Mouse (Mus musculus) forebrain, embryonic 11.5 days (tissue): ENCODE data around the gene Ppp2r5e. TPM values are rescaled to one million over a fixed set of nuclear protein-coding genes. Genes with fewer than 3 reads are reported as not detected.
A peak's percentile ranks its signal among the peaks of the same experiment; 100 is the strongest.

Source experiments
- ATAC-seq: fragments of 200-750 bp; cut with Nextera tagmentation; replicated peaks from 2 replicates; pipeline ENCODE4 v1.8.0; 2017; ENCODE audit warnings: moderate TSS enrichment; ENCODE audit not compliant: low FRiP score
- DNase-seq: peaks from one replicate; pipeline ENCODE4 v3.0.0-alpha.2; 2017; ENCODE audit warnings: low spot score
- H3K27ac ChIP-seq: fragments of 300-500 bp; sonication (generic); 2 replicates; pipeline ENCODE4 v1.5.1; 2014; ENCODE audit warnings: low read depth, low read length
- H3K27me3 ChIP-seq: fragments of 300-500 bp; sonication (generic); 2 replicates; pipeline ENCODE4 v1.6.1; 2014; ENCODE audit warnings: mild to moderate bottlenecking, low read length, mixed read lengths; ENCODE audit not compliant: control insufficient read depth, insufficient read depth
- H3K36me3 ChIP-seq: fragments of 300-500 bp; sonication (generic); 2 replicates; pipeline ENCODE4 v1.6.1; 2014; ENCODE audit warnings: mild to moderate bottlenecking, low read length, moderate library complexity, mixed read lengths; ENCODE audit not compliant: control insufficient read depth, insufficient read depth
- H3K4me1 ChIP-seq: fragments of 300-500 bp; sonication (generic); replicated peaks from 2 replicates; pipeline ENCODE4 v1.6.1; 2014; ENCODE audit warnings: low read length, mixed read lengths; ENCODE audit not compliant: control insufficient read depth, insufficient read depth
- H3K4me2 ChIP-seq: fragments of 300-500 bp; sonication (generic); 2 replicates; pipeline ENCODE4 v1.6.1; 2014; ENCODE audit warnings: low read depth, mild to moderate bottlenecking, low read length, moderate library complexity, mixed read lengths; ENCODE audit not compliant: severe bottlenecking
- H3K4me3 ChIP-seq: fragments of 300-500 bp; sonication (generic); 2 replicates; pipeline ENCODE4 v1.5.1; 2014; ENCODE audit warnings: low read depth, low read length
- H3K9ac ChIP-seq: fragments of 300-500 bp; sonication (generic); 2 replicates; pipeline ENCODE4 v1.6.1; 2014; ENCODE audit warnings: low read length
- H3K9me3 ChIP-seq: fragments of 300-500 bp; sonication (generic); 2 replicates; pipeline ENCODE4 v1.6.1; 2016; ENCODE audit warnings: low read length, mixed read lengths; ENCODE audit not compliant: control insufficient read depth
- WGBS: fragments of 180-500 bp; shearing (Covaris S2); extraction: QIAGEN DNeasy Blood & Tissue Kit; methylation state at CpG from one replicate; pipeline ENCODE4 v1.1.7; 2014; 5-methylcytosine and 5-hydroxymethylcytosine counted together
- polyA plus RNA-seq: library from polyadenylated mRNA; unstranded; fragments of >200 nt; fragmentation: Nextera tagmentation; extraction: Ambion mirVana; gene quantifications from 2 replicates; pipeline ENCODE4 v1.2.1, GENCODE M21; 2014

Ppp2r5e gene
- polyA plus RNA-seq, 1 experiment from 2014 or later: 26.1 TPM

GRCm38 (mm10) chr12:75595291-75596153 lies 523 bp downstream of the Ppp2r5e start:
- Histone ChIP-seq H3K27ac (peak overlapping the region; percentile 97), H3K4me1 (peaks cover 5% of the 10 kb centered on the region), H3K4me3 (peak overlapping the region; percentile 99), H3K27me3 (no peaks in the 10 kb centered on the region), H3K9me3 (no peaks in the 10 kb centered on the region), H3K9ac (peak overlapping the region; percentile 97), H3K4me2 (peak overlapping the region; percentile 66), H3K36me3 (peaks cover 5% of the 10 kb centered on the region; the same call in 1 of the 2 replicates)
- under 1% methylated on average over 79 of the region's 97 CpGs for WGBS
- ATAC-seq: peak; percentile 25
- DNase-seq: no peak

DNA sequence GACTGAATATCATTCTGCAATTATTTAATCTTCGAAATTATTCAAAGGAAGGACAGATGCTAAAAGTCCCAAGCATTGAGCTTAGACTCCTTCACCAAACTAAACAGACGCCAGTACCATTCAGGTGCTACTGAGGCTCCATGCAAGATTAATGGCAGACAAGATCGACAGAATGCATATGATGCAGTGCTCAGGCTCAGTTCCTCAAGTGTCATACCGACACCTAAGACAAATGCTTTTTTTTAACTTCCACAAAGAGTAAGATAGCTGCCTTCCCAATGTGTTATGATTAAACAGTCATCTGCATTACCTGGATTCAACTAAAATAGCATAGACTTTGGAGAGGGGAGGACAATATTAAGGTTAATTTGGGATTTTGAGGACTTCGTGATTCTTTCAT lies 1.6 kb downstream of the Ppp2r5e start:
- peak overlapping the region; percentile 66 for H3K4me2 ChIP-seq
- H3K27me3 ChIP-seq: no peaks in the 10 kb centered on the region
- peak overlapping the region; percentile 99 for H3K4me3 ChIP-seq
- H3K27ac ChIP-seq: no peak overlapping the region
- H3K9ac ChIP-seq: peak overlapping the region; percentile 24; the same call in 1 of the 2 replicates
- ATAC-seq (no peak), DNase-seq (no peak)
- H3K4me1 ChIP-seq: peaks cover 5% of the 10 kb centered on the region
- WGBS: 50% methylated on average over 5 of the region's 5 CpGs
- no peaks in the 10 kb centered on the region for H3K9me3 ChIP-seq
- H3K36me3 ChIP-seq: peaks cover 5% of the 10 kb centered on the region; the same call in 1 of the 2 replicates

DNA sequence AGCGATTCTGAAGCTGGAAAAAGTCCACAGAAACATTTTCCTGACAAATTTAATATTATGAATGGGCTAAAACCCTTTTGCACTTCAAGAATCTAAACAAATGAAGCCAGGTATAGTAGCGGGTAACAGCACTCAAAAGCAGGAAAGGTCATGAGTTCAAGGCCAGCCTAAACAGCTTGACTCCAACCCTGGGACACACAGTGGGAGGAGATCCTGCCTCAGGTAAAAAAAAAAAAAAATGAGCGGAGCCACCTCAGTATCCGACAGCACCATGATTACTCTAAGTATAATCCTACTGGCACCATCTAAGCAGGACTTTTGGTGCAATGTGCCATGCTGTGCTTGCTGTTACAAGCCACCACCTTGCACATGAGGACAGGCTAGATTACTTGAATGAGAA lies 2.2 kb downstream of the Ppp2r5e start:
- Histone ChIP-seq H3K27ac (no peak overlapping the region), H3K4me2 (peak overlapping the region; percentile 66; the same call in 1 of the 2 replicates), H3K36me3 (peaks cover 8% of the 10 kb centered on the region; the same call in 1 of the 2 replicates), H3K9ac (no peak overlapping the region), H3K27me3 (no peaks in the 10 kb centered on the region), H3K9me3 (no peaks in the 10 kb centered on the region), H3K4me3 (0 out of 2 replicates have a peak overlapping the region, but pooled peaks have one; percentile 99), H3K4me1 (peaks cover 3% of the 10 kb centered on the region)
- DNase-seq (no peak), ATAC-seq (no peak)
- 83% methylated on average over 4 of the region's 4 CpGs for WGBS

GRCm38 (mm10) chr12:75587501-75587900 lies 8.5 kb downstream of the Ppp2r5e start:
- no peak overlapping the region for H3K9ac ChIP-seq
- ATAC-seq: no peak
- no peaks in the 10 kb centered on the region for H3K4me1 ChIP-seq
- no peaks in the 10 kb centered on the region for H3K9me3 ChIP-seq
- H3K4me2 ChIP-seq: no peak overlapping the region
- DNase-seq: no peak
- H3K36me3 ChIP-seq: peaks cover 6% of the 10 kb centered on the region
- H3K4me3 ChIP-seq: no peak overlapping the region
- no peak overlapping the region for H3K27ac ChIP-seq
- no peaks in the 10 kb centered on the region for H3K27me3 ChIP-seq

GRCm38 (mm10) chr12:75583776-75584175 lies 12.3 kb downstream of the Ppp2r5e start:
- Histone ChIP-seq H3K9ac (no peak overlapping the region), H3K4me3 (no peak overlapping the region), H3K27me3 (no peaks in the 10 kb centered on the region), H3K9me3 (no peaks in the 10 kb centered on the region), H3K4me1 (no peaks in the 10 kb centered on the region), H3K27ac (no peak overlapping the region), H3K36me3 (peaks cover 3% of the 10 kb centered on the region), H3K4me2 (no peak overlapping the region)
- WGBS: 72% methylated on average over 3 of the region's 3 CpGs
- DNase-seq (no peak), ATAC-seq (no peak)

- no peak overlapping the region for H3K4me2 ChIP-seq
These were observed 17.0 kb downstream of the Ppp2r5e start for GRCm38 (mm10) chr12:75579076-75579475.

GRCm38 (mm10) chr12:75577255-75577654 lies 18.8 kb downstream of the Ppp2r5e start:
- no peak for ATAC-seq
- no peak for DNase-seq

More at GRCm38 (mm10) chr12:75579076-75579475, 17.0 kb downstream of the Ppp2r5e start:
- Histone ChIP-seq H3K9ac (no peak overlapping the region), H3K36me3 (no peaks in the 10 kb centered on the region; the same call in 1 of the 2 replicates), H3K4me1 (no peaks in the 10 kb centered on the region), H3K9me3 (no peaks in the 10 kb centered on the region), H3K27me3 (no peaks in the 10 kb centered on the region), H3K27ac (no peak overlapping the region), H3K4me3 (no peak overlapping the region)
- 99% methylated on average over 2 of the region's 2 CpGs for WGBS
- DNase-seq (no peak), ATAC-seq (no peak)

GRCm38 (mm10) chr12:75572271-75572670 lies 23.8 kb downstream of the Ppp2r5e start:
- H3K9me3 ChIP-seq: no peaks in the 10 kb centered on the region
- no peaks in the 10 kb centered on the region for H3K36me3 ChIP-seq
- H3K27me3 ChIP-seq: no peaks in the 10 kb centered on the region
- no peak for DNase-seq
- no peaks in the 10 kb centered on the region for H3K4me1 ChIP-seq
- no peak overlapping the region for H3K27ac ChIP-seq
- H3K9ac ChIP-seq: no peak overlapping the region
- 63% methylated on average over 4 of the region's 4 CpGs for WGBS
- ATAC-seq: no peak
- no peak overlapping the region for H3K4me2 ChIP-seq
- no peak overlapping the region for H3K4me3 ChIP-seq

More at GRCm38 (mm10) chr12:75577255-75577654, 18.8 kb downstream of the Ppp2r5e start:
- no peak overlapping the region for H3K27ac ChIP-seq
- no peaks in the 10 kb centered on the region for H3K4me1 ChIP-seq
- no peak overlapping the region for H3K9ac ChIP-seq
- H3K36me3 ChIP-seq: no peaks in the 10 kb centered on the region; the same call in 1 of the 2 replicates
- 87% methylated on average over 5 of the region's 5 CpGs for WGBS
- H3K4me2 ChIP-seq: no peak overlapping the region
- H3K9me3 ChIP-seq: no peaks in the 10 kb centered on the region
- H3K4me3 ChIP-seq: no peak overlapping the region
- H3K27me3 ChIP-seq: no peaks in the 10 kb centered on the region
